Mouse (Mus musculus): ENCODE results near the gene Slc3a1.

Slc3a1 gene

GRCm38 (mm10) chr17:85028093-85028739, at the start of gene Slc3a1:
Slc3a1 (plus strand) TSS chr17:85028376.
- DNase-seq (ENCODE audit: extremely low spot score, low read depth, low spot score): no peak

- no peak for DNase-seq (ENCODE audit: extremely low spot score, low read depth, low spot score)
These were observed 46.5 kb upstream of the Slc3a1 start for GRCm38 (mm10) chr17:84981721-84982120.

- DNase-seq (ENCODE audit: extremely low spot score, low read depth, low spot score): no peak
These were observed 45.4 kb upstream of the Slc3a1 start for GRCm38 (mm10) chr17:84982735-84983134.

- no peak for DNase-seq (ENCODE audit: extremely low spot score, low read depth, low spot score)
These were observed 41.8 kb upstream of the Slc3a1 start for GRCm38 (mm10) chr17:84986368-84986767.

GRCm38 (mm10) chr17:84987834-84988410, 40.3 kb upstream of the Slc3a1 start:
- DNase-seq (ENCODE audit: extremely low spot score, low read depth, low spot score): no peak

- no peak for DNase-seq (ENCODE audit: extremely low spot score, low read depth, low spot score)
These were observed 39.7 kb upstream of the Slc3a1 start for GRCm38 (mm10) chr17:84988514-84988913.

GRCm38 (mm10) chr17:84995844-84996243, 32.3 kb upstream of the Slc3a1 start:
- no peak for DNase-seq (ENCODE audit: extremely low spot score, low read depth, low spot score)

- no peak for DNase-seq (ENCODE audit: extremely low spot score, low read depth, low spot score)
These were observed 30.5 kb upstream of the Slc3a1 start for GRCm38 (mm10) chr17:84997639-84998038.

- no peak for DNase-seq (ENCODE audit: extremely low spot score, low read depth, low spot score)
These were observed 28.5 kb upstream of the Slc3a1 start for GRCm38 (mm10) chr17:84999636-85000035.

- no peak for DNase-seq (ENCODE audit: extremely low spot score, low read depth, low spot score)
These were observed 14.7 kb upstream of the Slc3a1 start for GRCm38 (mm10) chr17:85013485-85013884.

GRCm38 (mm10) chr17:85014632-85015031, 13.5 kb upstream of the Slc3a1 start:
- no peak for DNase-seq (ENCODE audit: extremely low spot score, low read depth, low spot score)

GRCm38 (mm10) chr17:85018344-85018743, 9.8 kb upstream of the Slc3a1 start:
- no peak for DNase-seq (ENCODE audit: extremely low spot score, low read depth, low spot score)

- DNase-seq (ENCODE audit: extremely low spot score, low read depth, low spot score): no peak
These were observed 9.4 kb upstream of the Slc3a1 start for GRCm38 (mm10) chr17:85018794-85019193.

GRCm38 (mm10) chr17:85020343-85020742, 7.8 kb upstream of the Slc3a1 start:
- no peak for DNase-seq (ENCODE audit: extremely low spot score, low read depth, low spot score)

GRCm38 (mm10) chr17:85023247-85024167, 4.7 kb upstream of the Slc3a1 start:
- peak; percentile 77 for DNase-seq (ENCODE audit: extremely low spot score, low read depth, low spot score)

GRCm38 (mm10) chr17:85024237-85024636, 3.9 kb upstream of the Slc3a1 start:
- DNase-seq (ENCODE audit: extremely low spot score, low read depth, low spot score): no peak

- no peak for DNase-seq (ENCODE audit: extremely low spot score, low read depth, low spot score)
These were observed 3.0 kb upstream of the Slc3a1 start for GRCm38 (mm10) chr17:85025151-85025550.

GRCm38 (mm10) chr17:85026436-85026835, 1.7 kb upstream of the Slc3a1 start:
- DNase-seq (ENCODE audit: extremely low spot score, low read depth, low spot score): no peak

- DNase-seq (ENCODE audit: extremely low spot score, low read depth, low spot score): no peak
These were observed 929 bp upstream of the Slc3a1 start for GRCm38 (mm10) chr17:85027247-85027646.

GRCm38 (mm10) chr17:85028797-85029196, 621 bp downstream of the Slc3a1 start:
- no peak for DNase-seq (ENCODE audit: extremely low spot score, low read depth, low spot score)

GRCm38 (mm10) chr17:85030651-85031050, 2.5 kb downstream of the Slc3a1 start:
- no peak for DNase-seq (ENCODE audit: extremely low spot score, low read depth, low spot score)

- no peak for DNase-seq (ENCODE audit: extremely low spot score, low read depth, low spot score)
These were observed 4.9 kb downstream of the Slc3a1 start for GRCm38 (mm10) chr17:85033087-85033486.

All from hindlimb bud, embryonic 11.5 days (tissue).